Mouse (Mus musculus) forebrain, embryonic 16.5 days (tissue): ENCODE measurements around the gene Zbtb5. TPM values are rescaled to one million over a fixed set of nuclear protein-coding genes. Genes with fewer than 3 reads are reported as not detected.
"Not testable (repeated sequence)": the region's sequence is repeated elsewhere in the genome, so short reads cannot be mapped to it uniquely, and the experiment has no call there.

ENCODE experiments used
- ATAC-seq: fragments of 200-750 bp; cut with Nextera tagmentation; 2 replicates; pipeline ENCODE4 v1.8.0; 2017; ENCODE audit warnings: mild to moderate bottlenecking, moderate library complexity
- H3K27ac ChIP-seq: fragments of 300-500 bp; sonication (generic); 2 replicates; pipeline ENCODE4 v1.5.1; 2014; ENCODE audit warnings: low read length, control low read depth
- H3K27me3 ChIP-seq: fragments of 300-500 bp; sonication (generic); replicated peaks from 2 replicates; pipeline ENCODE4 v1.6.1; 2014; ENCODE audit warnings: low read length; ENCODE audit not compliant: control insufficient read depth, insufficient read depth
- H3K36me3 ChIP-seq: fragments of 300-500 bp; sonication (generic); 2 replicates; pipeline ENCODE4 v1.6.1; 2014; ENCODE audit not compliant: control insufficient read depth, insufficient read depth
- H3K4me1 ChIP-seq: fragments of 300-500 bp; sonication (generic); replicated peaks from 2 replicates; pipeline ENCODE4 v1.6.1; 2014; ENCODE audit warnings: low read length; ENCODE audit not compliant: control insufficient read depth, insufficient read depth
- H3K4me2 ChIP-seq: fragments of 300-500 bp; sonication (generic); 2 replicates; pipeline ENCODE4 v1.6.1; 2014; ENCODE audit warnings: mild to moderate bottlenecking, low read length, control low read depth
- H3K4me3 ChIP-seq: fragments of 300-500 bp; sonication (generic); replicated peaks from 2 replicates; pipeline ENCODE4 v1.5.1; 2014; ENCODE audit warnings: mild to moderate bottlenecking, low read length, control low read depth
- H3K9ac ChIP-seq: fragments of 300-500 bp; sonication (generic); replicated peaks from 2 replicates; pipeline ENCODE4 v1.6.1; 2014; ENCODE audit warnings: low read depth, low read length, control low read depth
- H3K9me3 ChIP-seq: fragments of 300-500 bp; sonication (generic); 2 replicates; pipeline ENCODE4 v1.6.1; 2016; ENCODE audit warnings: low read length; ENCODE audit not compliant: control insufficient read depth
- WGBS: fragments of 180-500 bp; shearing (Covaris S2); extraction: QIAGEN DNeasy Blood & Tissue Kit; methylation state at CpG from one replicate; pipeline ENCODE4 v1.1.7; 2014; 5-methylcytosine and 5-hydroxymethylcytosine counted together
- polyA plus RNA-seq: library from polyadenylated mRNA; unstranded; fragments of >200 nt; fragmentation: Nextera tagmentation; extraction: Ambion mirVana; gene quantifications from 2 replicates; pipeline ENCODE4 v1.2.1, GENCODE M21; 2015

Zbtb5 gene
- polyA plus RNA-seq = 47.3 and 50.4 TPM in 2 replicates

DNA sequence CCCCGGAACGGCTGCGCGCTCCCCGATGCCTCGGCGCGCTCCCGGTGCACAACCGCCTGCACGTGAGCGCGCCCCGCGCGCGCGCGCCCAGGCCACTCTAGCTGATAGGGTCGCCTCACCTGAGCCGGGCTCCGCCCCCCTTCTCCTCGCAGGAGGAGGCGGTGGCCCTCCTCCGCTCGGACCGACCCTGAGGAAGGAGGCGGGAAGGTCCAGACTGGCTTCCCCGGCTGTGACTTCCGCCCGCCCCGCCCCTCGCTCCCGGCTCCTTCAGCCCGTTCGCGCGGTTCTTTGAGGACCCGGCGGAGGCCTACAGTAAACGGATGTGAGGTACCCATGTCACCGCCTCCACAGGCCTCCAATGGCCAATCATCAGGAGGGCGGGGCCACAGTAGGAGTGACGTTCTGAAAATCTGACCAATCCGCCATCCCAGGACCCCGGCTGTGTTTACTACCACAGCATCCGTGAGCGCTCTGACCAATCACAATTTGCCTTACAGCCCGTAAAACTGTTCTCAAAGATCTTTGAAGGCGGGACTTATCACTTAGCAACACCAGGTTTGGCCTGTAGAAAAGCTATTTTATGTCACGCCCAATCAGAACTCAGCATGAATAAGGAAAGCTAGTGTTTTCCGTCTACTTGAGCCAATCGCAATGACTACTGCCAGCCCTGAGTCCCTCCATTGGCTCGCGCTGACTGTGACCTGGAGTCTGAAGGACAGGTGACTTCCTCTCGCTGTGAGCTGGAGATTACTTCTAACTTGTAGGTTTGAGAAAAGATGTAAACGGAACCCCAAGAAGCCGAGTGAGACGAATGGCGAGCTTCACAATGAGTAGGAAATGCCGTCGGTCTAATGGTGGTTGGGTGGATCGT, at the start of gene Zbtb5:
Gene Zbtb5 (minus strand): TSS at position 308 of the 871 bp plus-strand sequence.
- Histone ChIP-seq H3K27ac (peak within 1 kb of the TSS; percentile 96), H3K4me1 (peaks cover 23% of the 10 kb centered on the region), H3K4me2 (peak within 1 kb of the TSS; percentile 70), H3K4me3 (peak within 1 kb of the TSS; percentile 90), H3K36me3 (no peaks in the 10 kb centered on the region), H3K9ac (peak within 1 kb of the TSS; percentile 83), H3K9me3 (no peaks in the 10 kb centered on the region), H3K27me3 (no peaks in the 10 kb centered on the region)
- peak; percentile 98 for ATAC-seq
- under 1% methylated on average over 59 of the region's 63 CpGs for WGBS

DNA sequence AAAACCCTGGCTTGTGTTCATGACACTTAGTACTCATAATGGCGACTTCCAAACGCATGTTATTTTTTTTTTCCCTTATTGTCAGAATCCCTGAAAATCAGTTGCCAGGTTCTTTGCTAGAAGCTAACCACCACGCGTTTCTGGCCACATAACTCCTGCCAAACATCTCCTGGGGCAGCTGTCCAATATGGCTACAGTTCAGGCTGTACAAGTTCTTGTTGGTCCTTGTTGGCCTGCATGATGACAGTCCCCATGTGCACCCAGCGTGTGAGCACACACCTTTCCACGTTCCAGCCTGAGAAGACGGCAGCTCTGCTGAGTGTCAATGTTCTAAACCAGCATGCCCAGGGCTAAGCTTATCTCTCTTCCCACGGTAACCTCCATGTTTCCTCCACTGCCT, 43.2 kb upstream of the Zbtb5 start:
- peaks cover 25% of the 10 kb centered on the region for H3K36me3 ChIP-seq
- H3K27me3 ChIP-seq = no peaks in the 10 kb centered on the region

DNA sequence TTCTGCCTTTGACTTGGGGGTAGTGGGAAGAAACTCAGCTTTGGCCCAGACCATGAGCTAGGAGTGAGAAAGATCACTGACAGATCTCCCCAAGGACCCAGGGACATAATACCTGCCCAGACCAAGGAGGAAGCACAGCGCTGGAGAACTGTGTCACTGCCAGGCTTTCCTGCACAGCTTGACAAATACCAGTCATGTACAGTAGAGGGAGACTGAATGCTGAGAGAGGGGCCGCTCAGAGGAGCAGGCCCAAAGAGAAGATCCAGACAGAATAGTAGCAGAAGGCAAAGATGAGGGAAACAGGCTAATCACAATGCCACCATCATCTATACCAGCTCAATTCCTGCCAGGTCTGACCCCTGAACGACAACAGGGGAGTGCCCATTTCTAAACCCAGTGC, 42.6 kb upstream of the Zbtb5 start:
- 59% methylated on average over 3 of the region's 3 CpGs for WGBS
- H3K36me3 ChIP-seq = peaks cover 19% of the 10 kb centered on the region
- no peaks in the 10 kb centered on the region for H3K4me1 ChIP-seq
- no peak overlapping the region for H3K4me3 ChIP-seq
- H3K9ac ChIP-seq = no peak overlapping the region
- peak; percentile 62; the same call in 1 of the 2 replicates for ATAC-seq
- no peak overlapping the region for H3K27ac ChIP-seq
- no peak overlapping the region for H3K4me2 ChIP-seq
- no peaks in the 10 kb centered on the region for H3K27me3 ChIP-seq
- H3K9me3 ChIP-seq = no peaks in the 10 kb centered on the region

More for the DNA sequence above, 43.2 kb upstream of the Zbtb5 start:
- H3K4me2 ChIP-seq = no peak overlapping the region
- no peaks in the 10 kb centered on the region for H3K4me1 ChIP-seq
- no peak for ATAC-seq
- no peak overlapping the region for H3K9ac ChIP-seq
- H3K4me3 ChIP-seq = no peak overlapping the region
- H3K27ac ChIP-seq = no peak overlapping the region
- WGBS = 81% methylated on average over 8 of the region's 8 CpGs
- H3K9me3 ChIP-seq = no peaks in the 10 kb centered on the region

DNA sequence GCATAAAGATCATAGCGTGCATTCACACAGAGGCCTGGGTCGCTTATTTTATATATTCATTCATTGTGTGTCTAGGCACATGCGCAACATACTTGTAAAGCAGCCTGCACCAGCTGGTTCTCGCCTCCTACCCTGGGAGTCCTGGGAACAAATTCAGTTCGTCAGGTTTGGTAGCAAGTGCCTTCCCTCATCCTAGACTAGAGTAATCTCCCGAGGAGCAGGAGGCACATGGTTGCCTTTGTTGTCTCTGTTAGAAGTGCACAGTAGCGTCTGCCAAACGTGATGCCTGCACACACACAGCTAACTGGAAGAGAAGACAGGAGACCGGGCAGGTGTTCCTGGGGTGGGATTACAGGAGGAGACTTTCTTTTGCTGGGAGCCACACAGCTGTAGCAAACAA, 35.7 kb upstream of the Zbtb5 start:
- no peak overlapping the region for H3K4me3 ChIP-seq
- H3K9me3 ChIP-seq = no peaks in the 10 kb centered on the region
- H3K27me3 ChIP-seq = no peaks in the 10 kb centered on the region
- no peak overlapping the region for H3K9ac ChIP-seq
- WGBS = 61% methylated on average over 9 of the region's 9 CpGs
- peaks cover 6% of the 10 kb centered on the region; the same call in 1 of the 2 replicates for H3K4me1 ChIP-seq
- peak overlapping the region; percentile 36 for H3K27ac ChIP-seq
- H3K4me2 ChIP-seq = no peak overlapping the region
- no peak for ATAC-seq
- H3K36me3 ChIP-seq = peaks cover 7% of the 10 kb centered on the region

DNA sequence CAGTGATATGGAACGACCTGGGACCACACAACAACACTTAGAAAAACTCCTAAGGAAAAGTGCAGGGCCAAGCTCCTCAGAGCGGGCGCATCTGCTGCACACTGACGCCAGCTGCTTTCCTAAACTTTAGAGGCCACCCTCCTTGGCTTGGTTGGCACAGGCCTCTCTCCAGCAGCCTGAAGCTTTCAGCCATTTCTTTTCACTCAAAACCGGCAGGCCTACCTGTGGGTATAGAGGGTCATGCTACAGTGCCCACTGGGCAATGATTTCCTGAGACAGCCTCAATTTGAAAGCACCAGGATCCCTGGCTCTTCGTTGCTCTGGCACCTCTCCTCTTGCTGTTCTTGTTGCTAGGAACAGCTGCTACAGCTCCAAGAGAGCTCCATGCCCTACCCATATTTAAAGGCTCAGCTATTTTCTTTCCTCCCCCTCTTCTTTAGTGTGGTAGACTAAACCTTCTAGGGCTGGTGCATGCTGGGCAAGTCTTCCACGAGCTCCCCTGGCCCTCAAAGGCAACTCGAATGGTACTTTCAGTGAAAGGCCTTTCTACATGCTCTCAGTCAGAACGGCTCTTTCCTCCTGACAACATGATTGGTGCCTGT, 35.2 kb upstream of the Zbtb5 start:
- peaks cover 7% of the 10 kb centered on the region for H3K36me3 ChIP-seq
- peaks cover 6% of the 10 kb centered on the region; the same call in 1 of the 2 replicates for H3K4me1 ChIP-seq
- H3K4me3 ChIP-seq = no peak overlapping the region
- H3K27ac ChIP-seq = 0 out of 2 replicates have a peak overlapping the region, but pooled peaks have one; percentile 36
- 76% methylated on average over 9 of the region's 9 CpGs for WGBS
- H3K27me3 ChIP-seq = no peaks in the 10 kb centered on the region
- no peak overlapping the region for H3K4me2 ChIP-seq
- ATAC-seq = no peak
- H3K9me3 ChIP-seq = no peaks in the 10 kb centered on the region
- no peak overlapping the region for H3K9ac ChIP-seq

DNA sequence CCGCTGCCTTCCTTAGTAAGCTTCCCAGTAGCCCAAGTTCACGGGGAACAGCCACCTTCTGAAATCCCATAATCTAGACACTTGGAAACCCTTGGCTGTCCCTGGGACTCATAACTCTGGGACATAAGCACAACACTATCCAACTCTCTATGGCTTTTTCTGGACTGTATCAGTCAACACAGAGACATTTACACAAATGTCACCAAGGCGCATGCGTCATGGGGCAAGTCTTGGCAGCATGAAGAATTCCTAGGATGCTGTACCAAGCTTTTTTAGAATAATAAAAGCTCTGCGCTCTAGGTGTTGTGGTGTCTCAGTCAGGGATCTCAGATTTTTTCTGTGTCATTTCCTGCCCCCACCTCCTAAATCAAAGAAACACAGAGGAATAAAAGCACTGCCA, 34.5 kb upstream of the Zbtb5 start:
- Histone ChIP-seq H3K27ac (no peak overlapping the region), H3K4me1 (peaks cover 6% of the 10 kb centered on the region; the same call in 1 of the 2 replicates), H3K9me3 (no peaks in the 10 kb centered on the region), H3K4me3 (no peak overlapping the region), H3K4me2 (no peak overlapping the region), H3K27me3 (no peaks in the 10 kb centered on the region), H3K9ac (no peak overlapping the region), H3K36me3 (peaks cover 7% of the 10 kb centered on the region)
- WGBS = 92% methylated on average over 5 of the region's 5 CpGs
- ATAC-seq = no peak

DNA sequence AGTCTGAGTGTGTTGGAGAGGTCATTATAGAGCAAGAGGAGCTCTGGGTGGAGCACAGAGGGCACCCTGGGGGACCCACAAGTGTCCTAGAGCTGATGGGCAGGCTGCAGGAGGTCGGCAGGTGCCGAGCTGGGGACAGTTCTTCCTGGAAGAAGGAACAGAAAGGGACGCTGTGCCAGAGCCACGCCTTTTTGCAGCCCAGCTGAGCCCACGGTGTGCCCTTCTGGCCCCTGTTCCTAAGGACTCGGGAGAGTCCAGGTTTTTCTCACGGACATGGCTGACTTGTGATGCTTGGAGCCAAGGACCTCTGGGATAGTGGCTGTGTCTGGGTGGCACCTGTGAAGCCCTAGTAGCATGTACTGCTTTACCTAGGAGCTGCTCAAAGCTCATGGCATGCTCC, 28.6 kb upstream of the Zbtb5 start:
- Histone ChIP-seq H3K4me3 (no peak overlapping the region), H3K9ac (no peak overlapping the region), H3K9me3 (no peaks in the 10 kb centered on the region), H3K4me1 (no peaks in the 10 kb centered on the region), H3K4me2 (no peak overlapping the region), H3K36me3 (peaks cover 12% of the 10 kb centered on the region), H3K27ac (no peak overlapping the region), H3K27me3 (no peaks in the 10 kb centered on the region)
- 86% methylated on average over 7 of the region's 7 CpGs for WGBS
- ATAC-seq = no peak

DNA sequence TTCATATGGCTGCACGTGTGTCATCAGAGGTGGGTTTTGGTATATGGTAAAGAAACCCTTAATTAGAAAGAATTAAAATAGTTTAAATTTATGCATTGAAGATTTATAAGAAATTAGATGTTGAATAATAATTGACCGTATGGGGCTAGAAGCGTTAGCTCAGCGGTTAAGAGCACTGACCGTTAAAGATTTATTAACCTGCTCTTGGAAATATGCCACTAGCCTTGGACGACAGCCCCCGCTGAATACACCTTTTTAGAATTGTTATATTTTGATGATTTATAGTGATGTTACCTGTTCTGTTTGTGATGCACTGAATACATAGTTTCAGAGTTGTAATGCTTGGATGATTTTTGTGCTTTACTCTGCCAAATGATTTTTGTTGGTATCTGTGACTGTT, 27.3 kb upstream of the Zbtb5 start:
- H3K9ac ChIP-seq, H3K27me3 ChIP-seq, H3K4me1 ChIP-seq, H3K27ac ChIP-seq, H3K9me3 ChIP-seq, H3K4me3 ChIP-seq, H3K4me2 ChIP-seq, ATAC-seq: not testable (repeated sequence)
- peaks cover 12% of the 10 kb centered on the region for H3K36me3 ChIP-seq
- 92% methylated on average over 7 of the region's 7 CpGs for WGBS

DNA sequence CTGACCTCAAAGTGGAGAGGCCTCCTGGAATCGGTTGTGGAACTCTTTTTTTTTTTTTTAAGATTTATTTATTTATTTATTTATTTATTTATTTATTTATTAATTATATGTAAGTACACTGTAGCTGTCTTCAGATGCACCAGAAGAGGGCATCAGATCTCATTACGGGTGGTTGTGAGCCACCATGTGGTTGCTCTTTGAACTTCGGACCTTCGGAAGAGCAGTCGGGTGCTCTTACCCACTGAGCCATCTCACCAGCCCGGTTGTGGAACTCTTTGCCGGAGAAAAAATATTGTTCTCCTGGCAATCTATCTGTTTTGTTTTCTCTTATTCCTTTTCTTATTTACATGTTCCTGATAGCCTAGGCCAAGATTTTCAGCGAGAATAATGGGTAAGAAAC, 26.7 kb upstream of the Zbtb5 start:
- not testable (repeated sequence) for H3K4me1 ChIP-seq, H3K9ac ChIP-seq, H3K9me3 ChIP-seq, ATAC-seq, H3K4me3 ChIP-seq, H3K27ac ChIP-seq, H3K4me2 ChIP-seq, H3K27me3 ChIP-seq
- H3K36me3 ChIP-seq = peaks cover 13% of the 10 kb centered on the region
- 71% methylated on average over 8 of the region's 8 CpGs for WGBS
